Mouse (Mus musculus): ENCODE data around the gene Polr1d. TPM values are rescaled to one million over a fixed set of nuclear protein-coding genes. Genes with fewer than 3 reads are reported as not detected.

The Polr1d gene
- polyA plus RNA-seq, 1 experiment from 2014 or later, result 99.6 TPM

DNA sequence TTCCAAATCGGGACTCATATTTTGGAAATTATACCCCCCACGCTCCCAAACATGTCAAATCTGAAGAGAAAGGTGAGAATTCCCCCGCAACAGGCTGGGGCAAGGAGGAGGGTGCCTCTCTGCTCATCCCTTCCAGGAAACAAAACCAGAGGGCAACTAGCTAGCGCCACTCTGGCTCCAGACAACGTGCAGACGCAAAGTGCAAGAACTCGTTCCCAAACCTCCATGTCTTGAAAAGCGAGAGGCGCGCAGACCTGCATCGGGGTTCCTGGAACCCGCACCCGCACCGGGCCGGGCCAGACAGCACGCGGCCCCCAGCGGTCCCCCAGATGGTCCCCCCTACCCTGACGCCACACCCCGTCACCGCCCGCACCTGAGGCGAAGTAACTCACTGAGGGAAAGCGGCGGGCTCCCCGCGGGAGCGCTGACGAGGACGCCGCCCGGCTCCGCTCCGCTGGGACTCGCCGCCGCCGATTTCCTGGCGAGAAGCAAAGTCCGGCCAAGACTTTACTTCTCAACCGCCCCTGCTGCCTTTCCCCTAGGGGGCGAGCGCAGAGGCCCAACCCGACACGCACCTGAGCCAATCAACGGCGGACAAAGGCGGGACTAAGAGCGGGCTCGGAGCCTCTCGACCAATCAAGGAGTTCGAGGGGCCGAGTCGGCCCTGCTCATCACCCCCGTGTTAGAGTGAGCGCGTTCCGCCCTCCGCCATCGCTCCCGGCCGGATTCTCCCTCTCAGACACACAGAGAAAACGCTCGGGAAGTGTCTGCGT, 638 bp upstream of the Polr1d start, which contains the start of gene Lnx2:
TSS of gene Lnx2 (minus strand) at position 561 of the 773 bp plus-strand sequence.
- Histone ChIP-seq H3K36me3 (replicated peaks) (no peaks in the 10 kb centered on the region; the same call in 1 of the 2 replicates), H3K4me2 (peak within 1 kb of the TSS; percentile 94), H3K27me3 (0 out of 2 replicates have a peak, but pooled peaks cover 4% of the 10 kb centered on the region), H3K27ac (peak within 1 kb of the TSS; percentile 89), H3K4me1 (peaks cover 25% of the 10 kb centered on the region), H3K4me3 (replicated peaks) (peak within 1 kb of the TSS; percentile 78), H3K9ac (peak within 1 kb of the TSS; percentile 79), H3K9me3 (no peaks in the 10 kb centered on the region)
- WGBS, result under 1% methylated on average over 65 of the region's 65 CpGs
- peak; percentile 99 for ATAC-seq (ENCODE audit: low FRiP score)

DNA sequence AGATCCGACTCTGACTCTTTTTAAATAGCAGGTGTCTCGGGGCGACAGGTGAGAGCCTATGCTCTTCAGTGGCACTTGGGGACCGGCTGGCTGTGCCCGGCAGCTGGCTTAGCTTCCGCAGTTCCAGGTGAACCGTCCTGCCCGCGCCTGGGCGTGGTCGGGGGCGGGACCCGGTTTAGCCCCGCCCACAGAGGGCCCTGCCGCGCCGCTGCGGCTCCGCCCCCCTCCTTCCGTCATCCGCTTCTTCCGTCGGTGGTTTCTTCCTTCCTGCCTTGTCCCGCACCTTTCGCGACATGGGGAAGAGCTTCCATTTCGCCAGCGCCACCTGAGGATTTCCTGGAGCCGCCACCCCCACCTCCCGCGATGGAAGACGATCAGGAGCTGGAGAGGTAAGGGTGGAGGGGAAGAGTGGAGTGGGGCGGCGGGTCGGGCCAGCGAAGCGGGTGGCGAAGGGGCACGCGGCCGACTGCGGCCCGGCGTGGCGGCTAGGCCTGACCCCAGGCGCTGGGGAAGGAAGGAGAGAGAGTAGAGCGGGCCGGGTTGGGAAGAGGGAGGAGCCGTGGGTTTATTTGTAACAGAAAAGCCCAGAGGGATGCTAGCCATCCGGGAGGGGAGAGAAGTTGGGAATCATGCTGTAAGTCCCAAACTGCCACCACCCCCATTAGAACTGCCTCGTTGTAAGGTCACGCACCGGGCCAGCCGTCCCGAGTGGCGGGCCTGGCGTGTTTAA, 620 bp downstream of the Polr1d start:
- Histone ChIP-seq H3K27ac (peak overlapping the region; percentile 89; the same call in 1 of the 2 replicates), H3K4me1 (peaks cover 25% of the 10 kb centered on the region), H3K4me3 (replicated peaks) (peak overlapping the region; percentile 78), H3K36me3 (replicated peaks) (no peaks in the 10 kb centered on the region; the same call in 1 of the 2 replicates), H3K9ac (peak overlapping the region; percentile 79), H3K9me3 (no peaks in the 10 kb centered on the region), H3K4me2 (peak overlapping the region; percentile 94), H3K27me3 (0 out of 2 replicates have a peak, but pooled peaks cover 4% of the 10 kb centered on the region)
- under 1% methylated on average over 56 of the region's 57 CpGs for WGBS
- ATAC-seq (ENCODE audit: low FRiP score), result peak; percentile 80

DNA sequence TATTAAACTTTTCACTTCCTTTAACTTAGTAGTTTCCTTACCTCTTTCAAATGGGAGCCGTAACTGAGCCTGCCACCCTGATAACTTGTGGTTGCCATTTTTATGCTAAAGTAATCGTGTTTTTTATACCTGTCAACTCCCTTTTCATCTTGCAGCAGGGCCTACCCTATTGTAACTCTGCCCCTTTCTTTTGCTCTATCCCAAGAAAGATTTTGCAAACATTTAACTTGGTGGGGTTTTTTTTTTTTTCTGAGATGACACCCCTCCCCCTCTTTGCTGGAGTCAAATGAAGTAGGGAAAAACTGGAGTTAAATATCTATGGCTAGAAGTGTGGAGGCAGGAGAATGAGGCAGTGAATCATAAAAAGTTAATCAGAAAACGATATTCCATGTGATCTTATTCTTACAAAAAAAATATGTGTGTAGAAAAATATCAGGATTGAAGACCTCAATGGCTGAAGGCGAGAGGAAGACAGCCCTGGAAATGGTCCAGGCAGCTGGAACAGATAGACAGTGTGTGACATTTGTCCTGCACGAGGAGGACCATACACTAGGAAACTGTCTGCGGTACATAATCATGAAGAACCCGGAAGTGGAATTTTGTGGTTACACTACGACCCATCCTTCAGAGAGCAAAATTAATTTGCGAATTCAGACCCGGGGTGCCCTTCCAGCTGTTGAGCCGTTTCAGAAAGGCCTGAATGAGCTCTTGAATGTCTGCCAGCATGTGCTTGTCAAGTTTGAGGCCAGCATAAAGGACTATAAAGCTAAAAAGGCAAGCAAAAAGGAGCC, 1.5 kb downstream of the Polr1d start:
- Histone ChIP-seq H3K27me3 (0 out of 2 replicates have a peak, but pooled peaks cover 4% of the 10 kb centered on the region), H3K9me3 (no peaks in the 10 kb centered on the region), H3K9ac (peak overlapping the region; percentile 79), H3K27ac (no peak overlapping the region), H3K4me1 (peaks cover 25% of the 10 kb centered on the region), H3K36me3 (replicated peaks) (no peaks in the 10 kb centered on the region; the same call in 1 of the 2 replicates), H3K4me3 (replicated peaks) (peak overlapping the region; percentile 78), H3K4me2 (peak overlapping the region; percentile 94)
- no peak for ATAC-seq (ENCODE audit: low FRiP score)
- 62% methylated on average over 11 of the region's 11 CpGs for WGBS

DNA sequence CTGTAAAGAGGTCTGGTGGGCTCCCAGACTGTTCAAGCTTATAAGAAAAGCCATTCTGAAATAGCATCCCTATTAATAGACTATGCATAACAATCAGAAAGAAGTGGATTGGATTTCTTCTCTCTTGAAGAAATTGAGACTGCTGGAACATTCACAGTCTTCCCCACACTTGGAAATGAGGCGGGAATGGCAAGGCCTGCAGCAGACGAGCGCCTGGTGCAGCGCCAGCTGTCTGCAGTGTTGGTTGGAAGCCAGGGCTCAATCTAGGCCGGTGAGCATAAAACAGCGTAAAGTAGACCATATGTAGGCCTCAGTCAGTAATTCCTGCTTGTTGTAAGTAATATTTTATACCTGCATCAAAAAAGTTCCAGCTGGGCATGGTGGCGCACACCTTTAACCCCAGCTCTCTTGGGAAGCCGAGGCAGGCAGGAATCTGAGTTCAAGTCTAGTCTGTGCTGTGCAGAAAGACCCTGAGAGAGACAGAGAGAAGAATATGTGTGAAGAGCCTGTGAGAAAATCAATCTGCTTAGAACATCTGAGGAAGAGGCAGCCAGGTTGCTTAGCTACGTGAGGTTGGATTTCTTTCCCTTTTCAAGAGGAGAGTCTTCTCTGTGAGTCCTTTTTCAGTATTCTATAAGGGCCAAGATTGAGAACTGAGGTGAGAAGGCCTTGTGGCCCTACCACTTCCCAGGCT, 8.5 kb downstream of the Polr1d start:
- Histone ChIP-seq H3K9me3 (no peaks in the 10 kb centered on the region), H3K4me1 (no peaks in the 10 kb centered on the region), H3K27me3 (no peaks in the 10 kb centered on the region), H3K4me2 (no peak overlapping the region), H3K36me3 (replicated peaks) (peaks cover 3% of the 10 kb centered on the region; the same call in 1 of the 2 replicates), H3K27ac (no peak overlapping the region), H3K9ac (no peak overlapping the region), H3K4me3 (replicated peaks) (no peak overlapping the region)
- no peak for ATAC-seq (ENCODE audit: low FRiP score)
- WGBS, result 93% methylated on average over 9 of the region's 9 CpGs

DNA sequence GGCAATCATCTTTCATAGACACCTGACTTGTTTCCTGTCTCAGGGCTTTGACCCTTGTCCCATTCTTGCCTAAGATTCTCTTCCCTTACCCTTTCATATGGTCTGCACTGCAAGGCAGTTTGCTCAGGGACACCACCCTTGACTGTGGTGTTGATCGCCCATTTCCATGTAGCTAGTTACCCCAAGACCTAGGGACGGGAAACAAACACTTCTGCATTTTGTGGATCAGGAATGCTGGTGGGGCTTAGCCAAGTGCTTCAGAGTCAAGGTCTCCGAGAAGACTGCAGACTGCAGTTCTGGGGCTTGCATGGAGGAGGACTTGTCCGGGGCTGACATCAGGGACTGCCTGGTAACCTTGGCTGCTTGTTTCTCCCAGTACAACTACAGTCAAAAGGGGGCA, 10.0 kb downstream of the Polr1d start:
- Histone ChIP-seq H3K36me3 (replicated peaks) (peaks cover 3% of the 10 kb centered on the region; the same call in 1 of the 2 replicates), H3K27ac (no peak overlapping the region), H3K4me2 (no peak overlapping the region), H3K9me3 (no peaks in the 10 kb centered on the region), H3K9ac (no peak overlapping the region), H3K4me1 (no peaks in the 10 kb centered on the region), H3K4me3 (replicated peaks) (no peak overlapping the region), H3K27me3 (no peaks in the 10 kb centered on the region)
- ATAC-seq (ENCODE audit: low FRiP score), result no peak
- WGBS, result 94% methylated on average over 4 of the region's 4 CpGs

DNA sequence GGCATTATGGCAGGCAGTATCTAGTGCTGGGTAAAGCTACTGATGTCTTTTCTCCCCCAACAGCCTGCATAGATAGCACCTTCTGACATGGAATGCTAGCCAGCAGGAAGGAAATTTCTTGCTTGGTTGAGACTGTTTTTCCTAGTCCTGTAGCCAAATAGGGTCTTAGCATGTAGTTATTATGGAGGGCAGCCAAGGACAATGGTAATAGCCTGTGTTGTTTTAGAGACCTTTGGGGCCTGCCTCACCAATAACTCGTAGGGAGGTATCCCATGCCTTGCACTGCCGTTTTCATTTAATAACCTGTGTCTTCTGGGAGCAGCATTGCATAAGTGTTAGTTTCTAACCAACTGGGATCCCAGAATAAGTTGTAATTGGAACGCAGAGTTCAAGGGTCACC, 13.0 kb downstream of the Polr1d start:
- ATAC-seq (ENCODE audit: low FRiP score), result no peak
- no peak overlapping the region for H3K4me3 ChIP-seq (replicated peaks)
- H3K27me3 ChIP-seq, result no peaks in the 10 kb centered on the region
- no peaks in the 10 kb centered on the region for H3K9me3 ChIP-seq
- no peak overlapping the region for H3K9ac ChIP-seq
- H3K27ac ChIP-seq, result no peak overlapping the region
- H3K4me2 ChIP-seq, result no peak overlapping the region
- WGBS, result 89% methylated on average over 3 of the region's 3 CpGs
- no peaks in the 10 kb centered on the region for H3K4me1 ChIP-seq
- H3K36me3 ChIP-seq (replicated peaks), result no peaks in the 10 kb centered on the region; the same call in 1 of the 2 replicates

DNA sequence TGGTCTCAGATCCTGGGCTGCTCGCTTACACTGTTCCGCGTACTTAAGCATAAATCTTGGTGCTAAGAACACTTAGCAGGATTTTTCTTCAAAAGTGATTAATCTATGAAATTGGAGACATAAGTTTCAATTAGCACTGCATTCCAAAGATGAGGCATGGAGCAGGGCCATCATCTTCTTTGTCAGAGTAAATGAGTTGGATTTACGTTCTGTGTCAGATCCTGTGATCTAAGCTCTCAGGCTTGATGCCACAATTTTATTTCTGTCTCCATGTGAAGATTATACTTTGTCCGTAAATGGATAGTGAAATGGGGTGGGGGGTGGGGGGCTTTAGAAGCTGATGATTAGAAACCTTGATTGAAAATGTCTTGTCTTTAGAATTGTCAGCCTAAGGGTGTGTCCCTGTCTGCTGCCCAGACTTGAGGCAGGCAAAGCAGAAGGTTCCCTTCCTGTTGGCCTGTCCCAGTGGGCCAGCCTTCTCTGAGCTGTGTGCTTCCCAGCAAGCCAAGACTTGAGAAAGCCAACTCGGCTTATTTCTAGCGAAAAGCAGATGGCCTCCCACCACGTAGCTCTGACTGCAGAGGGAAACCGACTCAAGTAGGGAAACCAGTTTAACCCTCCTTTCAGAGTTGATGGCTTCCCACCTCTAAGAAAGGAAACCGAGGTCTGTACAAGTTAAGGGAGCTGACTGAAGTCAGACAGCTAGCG, 13.6 kb downstream of the Polr1d start:
- no peaks in the 10 kb centered on the region for H3K27me3 ChIP-seq
- no peaks in the 10 kb centered on the region for H3K4me1 ChIP-seq
- H3K4me3 ChIP-seq (replicated peaks), result no peak overlapping the region
- H3K9me3 ChIP-seq, result no peaks in the 10 kb centered on the region
- no peaks in the 10 kb centered on the region; the same call in 1 of the 2 replicates for H3K36me3 ChIP-seq (replicated peaks)
- no peak for ATAC-seq (ENCODE audit: low FRiP score)
- 83% methylated on average over 11 of the region's 11 CpGs for WGBS
- no peak overlapping the region for H3K9ac ChIP-seq
- H3K27ac ChIP-seq, result no peak overlapping the region
- no peak overlapping the region for H3K4me2 ChIP-seq

DNA sequence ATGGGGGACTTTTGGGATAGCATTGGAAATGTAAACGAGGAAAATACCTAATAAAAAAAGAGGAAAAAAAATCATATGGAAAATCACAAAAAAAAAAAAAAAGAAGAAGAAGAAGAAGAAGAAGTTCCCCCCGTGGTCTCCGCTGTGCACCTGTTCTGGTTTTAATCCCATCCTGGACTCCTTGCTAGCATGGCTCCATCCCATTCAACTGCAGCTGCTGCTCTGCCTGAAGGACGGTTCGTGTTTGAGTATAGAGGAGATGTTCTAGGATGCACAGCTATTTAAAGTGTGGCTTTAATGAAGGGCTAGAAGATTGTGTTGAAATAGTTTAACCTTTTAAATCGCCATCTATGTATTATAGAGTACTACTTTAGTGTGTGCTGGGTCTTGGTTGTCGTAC, 15.6 kb downstream of the Polr1d start:
- WGBS, result 94% methylated on average over 7 of the region's 7 CpGs
- no peak for ATAC-seq (ENCODE audit: low FRiP score)
- no peak overlapping the region for H3K4me2 ChIP-seq
- H3K4me1 ChIP-seq, result no peaks in the 10 kb centered on the region
- no peak overlapping the region for H3K4me3 ChIP-seq (replicated peaks)
- H3K36me3 ChIP-seq (replicated peaks), result no peaks in the 10 kb centered on the region; the same call in 1 of the 2 replicates
- no peak overlapping the region for H3K9ac ChIP-seq
- H3K9me3 ChIP-seq, result no peaks in the 10 kb centered on the region
- H3K27me3 ChIP-seq, result no peaks in the 10 kb centered on the region
- H3K27ac ChIP-seq, result no peak overlapping the region

DNA sequence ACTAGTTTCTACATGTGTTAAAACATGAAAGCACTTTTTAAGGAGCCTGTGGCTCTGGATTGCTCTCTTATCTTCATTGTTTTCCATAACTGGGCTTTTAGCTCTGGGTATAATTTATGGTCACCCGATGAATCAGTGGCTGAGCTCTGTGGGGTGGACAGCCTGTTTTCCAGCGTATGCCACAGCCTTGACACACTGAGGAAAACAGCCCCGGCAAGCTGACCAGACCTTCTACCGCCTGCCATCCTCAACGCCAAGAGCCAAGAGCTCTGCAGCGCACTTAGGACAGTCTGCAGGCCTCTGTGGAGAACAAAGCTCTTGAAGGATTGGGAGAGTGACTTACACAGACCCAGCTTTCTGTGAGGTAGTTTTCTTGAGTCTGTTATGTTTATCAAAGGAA, 17.4 kb downstream of the Polr1d start:
- H3K27me3 ChIP-seq, result no peaks in the 10 kb centered on the region
- no peaks in the 10 kb centered on the region for H3K9me3 ChIP-seq
- H3K9ac ChIP-seq, result no peak overlapping the region
- no peak overlapping the region for H3K27ac ChIP-seq
- H3K4me2 ChIP-seq, result no peak overlapping the region
- 92% methylated on average over 6 of the region's 6 CpGs for WGBS
- H3K4me3 ChIP-seq (replicated peaks), result no peak overlapping the region
- H3K36me3 ChIP-seq (replicated peaks), result peaks cover 9% of the 10 kb centered on the region
- ATAC-seq (ENCODE audit: low FRiP score), result no peak
- H3K4me1 ChIP-seq, result no peaks in the 10 kb centered on the region

DNA sequence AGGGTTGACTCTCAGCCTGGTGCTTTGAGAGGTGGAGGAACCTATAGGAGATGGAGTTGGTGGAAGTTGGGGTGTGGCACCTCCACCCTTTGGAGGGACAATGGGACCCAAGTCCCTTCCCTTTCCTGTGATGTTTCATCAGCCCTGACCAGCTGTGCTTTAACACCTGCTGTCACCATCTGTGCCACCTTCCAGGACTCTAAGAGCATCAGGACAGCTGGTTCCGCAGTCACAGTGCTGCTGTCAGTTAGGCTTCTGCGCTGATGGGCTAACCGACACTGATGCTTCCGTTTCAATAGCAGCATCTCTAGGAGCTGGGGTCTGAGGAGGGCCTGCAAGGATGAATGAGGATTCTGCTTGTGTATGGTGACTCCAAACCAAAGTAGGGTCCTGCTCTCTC, 19.7 kb downstream of the Polr1d start:
- no peaks in the 10 kb centered on the region for H3K27me3 ChIP-seq
- no peaks in the 10 kb centered on the region for H3K4me1 ChIP-seq
- H3K4me3 ChIP-seq (replicated peaks), result no peak overlapping the region
- no peak overlapping the region for H3K9ac ChIP-seq
- H3K9me3 ChIP-seq, result no peaks in the 10 kb centered on the region
- no peak for ATAC-seq (ENCODE audit: low FRiP score)
- H3K27ac ChIP-seq, result no peak overlapping the region
- no peak overlapping the region for H3K4me2 ChIP-seq
- WGBS, result 93% methylated on average over 4 of the region's 4 CpGs
- H3K36me3 ChIP-seq (replicated peaks), result peaks cover 14% of the 10 kb centered on the region

DNA sequence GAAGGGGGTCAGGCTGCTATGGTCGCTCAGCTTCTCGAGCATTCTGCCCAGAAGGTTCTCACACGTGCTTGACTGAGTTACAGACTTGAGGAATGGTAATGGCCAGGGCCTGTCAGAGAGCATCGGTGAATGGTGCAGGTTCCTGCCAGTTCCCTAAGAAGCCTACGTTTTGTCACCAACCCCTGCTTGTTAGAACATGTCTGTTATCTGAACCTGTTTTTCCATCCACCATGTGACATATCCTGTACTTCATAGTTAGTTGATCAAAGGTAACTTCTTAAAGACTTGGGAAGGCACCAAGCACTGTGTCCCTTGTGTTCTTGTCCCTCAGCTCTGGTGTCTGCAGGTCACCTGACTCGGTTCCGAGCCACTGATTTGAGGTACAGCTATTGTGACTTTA, 21.8 kb downstream of the Polr1d start:
- H3K4me2 ChIP-seq, result no peak overlapping the region
- no peak overlapping the region for H3K9ac ChIP-seq
- peaks cover 24% of the 10 kb centered on the region for H3K36me3 ChIP-seq (replicated peaks)
- H3K27ac ChIP-seq, result no peak overlapping the region
- WGBS, result 91% methylated on average over 7 of the region's 7 CpGs
- H3K4me1 ChIP-seq, result no peaks in the 10 kb centered on the region
- no peak overlapping the region for H3K4me3 ChIP-seq (replicated peaks)
- H3K9me3 ChIP-seq, result no peaks in the 10 kb centered on the region
- H3K27me3 ChIP-seq, result no peaks in the 10 kb centered on the region
- no peak for ATAC-seq (ENCODE audit: low FRiP score)

Data from forebrain, embryonic 12.5 days (tissue).